Mouse (Mus musculus) adrenal gland, adult 18-20 months (tissue): ENCODE data around the gene Hist1h1e. TPM values are rescaled to one million over a fixed set of nuclear protein-coding genes. Genes with fewer than 3 reads are reported as not detected.

Experiments
- DNase-seq, 2 experiments: peaks; one replicate each; pipeline ENCODE4 v3.0.0; 2021 to 2022; ENCODE audit warnings: low spot score in 2 of 2
- long read RNA-seq, 2 experiments: library from polyadenylated mRNA; stranded (forward); transcript quantifications; one replicate each; pipeline ENCODE4 v2.0.0; 2021
- total RNA-seq, 2 experiments: library from RNA; stranded (reverse); gene quantifications; 1 replicate in 1 of 2; 2 replicates in 1 of 2; pipeline ENCODE4 v1.2.3; 2021

Hist1h1e gene
- 10 to 100 TPM; 33.6 to 39.8 TPM for total RNA-seq
- long read RNA-seq, experiment 1 = 0 reads
- long read RNA-seq, experiment 2, partial matches to known transcripts = 0 of 1 reads
- long read RNA-seq, experiment 2, other reads (novel, unspliced or antisense) = 0 of 1 reads

DNA sequence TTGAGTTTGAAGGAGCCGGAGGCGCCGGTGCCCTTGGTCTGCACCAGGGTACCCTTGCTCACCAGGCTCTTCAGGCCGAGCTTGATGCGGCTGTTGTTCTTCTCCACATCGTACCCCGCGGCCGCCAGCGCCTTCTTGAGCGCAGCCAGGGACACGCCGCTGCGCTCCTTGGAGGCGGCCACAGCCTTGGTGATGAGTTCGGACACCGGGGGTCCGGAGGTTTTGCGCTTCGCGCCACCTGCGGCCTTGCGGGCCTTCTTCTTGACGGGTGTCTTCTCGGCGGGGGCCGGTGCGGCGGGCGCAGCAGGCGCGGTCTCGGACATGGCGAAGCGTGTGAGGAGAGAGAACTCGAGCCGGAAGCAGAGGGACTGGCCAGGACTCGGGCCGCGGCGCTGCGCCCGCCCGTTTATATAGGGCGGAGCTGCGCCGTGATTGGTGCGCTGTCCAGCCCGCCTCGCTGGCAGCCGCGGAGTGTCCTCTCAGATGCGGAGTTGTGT, at the start of gene Hist1h1e:
Gene Hist1h1e, minus strand, starts transcription at position 384 of the 497 bp plus-strand sequence.
- DNase-seq = peak; percentile 90 to 94

GRCm38 (mm10) chr13:23662536-23662935, 40.2 kb upstream of the Hist1h1e start:
- DNase-seq = no peak

DNA sequence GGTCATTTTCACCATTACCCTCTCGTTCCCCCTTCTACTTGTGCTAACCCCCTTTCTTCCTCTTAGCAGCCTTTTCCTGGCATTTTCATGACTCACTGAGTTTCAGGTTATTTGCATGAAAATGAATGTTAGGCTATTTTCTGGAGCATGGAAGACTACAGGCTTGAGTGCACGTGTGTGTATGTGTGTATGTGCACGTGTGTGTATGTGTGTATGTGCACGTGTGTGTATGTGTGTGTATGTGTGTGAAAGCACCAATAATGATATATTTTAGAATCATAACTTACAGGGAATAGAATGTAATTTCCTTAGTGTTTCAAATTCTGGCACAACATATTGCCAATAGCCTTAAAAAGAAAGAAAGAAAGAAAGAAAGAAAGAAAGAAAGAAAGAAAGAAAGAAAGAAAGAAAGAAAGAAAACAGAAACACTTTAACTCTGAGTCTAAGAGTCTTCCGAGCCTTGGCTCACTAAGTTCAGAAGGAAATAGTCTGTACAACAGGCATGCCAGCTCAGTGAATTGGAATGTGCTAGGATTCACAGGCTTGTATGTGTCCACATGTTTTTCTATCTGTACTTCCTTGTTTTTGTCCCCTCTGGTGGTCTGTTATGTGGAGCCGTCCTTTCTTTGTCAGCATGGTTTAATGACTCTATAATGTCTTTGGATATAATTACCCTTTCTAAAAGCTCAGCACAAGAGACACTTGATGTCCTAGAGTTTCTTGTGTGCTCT, 37.4 kb upstream of the Hist1h1e start:
- DNase-seq = no peak

DNA sequence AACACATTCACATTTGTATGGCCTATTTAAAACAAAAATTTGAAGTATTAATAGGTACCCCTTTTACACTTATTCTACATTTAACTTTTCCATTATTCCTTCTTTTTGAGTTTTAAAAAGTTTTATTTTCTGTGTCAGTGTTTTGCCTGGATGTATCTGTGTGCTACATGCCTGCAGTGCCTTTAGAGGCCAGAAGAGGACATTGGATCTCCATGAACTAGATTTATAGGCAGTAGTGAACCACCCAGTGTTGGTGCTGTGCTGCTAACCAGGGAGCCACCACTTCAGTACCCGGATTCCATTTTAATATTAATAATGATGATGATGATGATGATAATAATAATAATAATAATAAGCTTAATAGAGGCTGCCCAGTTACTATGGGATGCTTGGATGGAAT, 8.3 kb upstream of the Hist1h1e start:
- no peak for DNase-seq

GRCm38 (mm10) chr13:23622861-23623450, 598 bp upstream of the Hist1h1e start:
- no peak for DNase-seq

- peak; percentile 51 to 55 for DNase-seq
These were observed 705 bp downstream of the Hist1h1e start for GRCm38 (mm10) chr13:23621532-23622174.

- DNase-seq = peak; percentile 46 to 51
These were observed 1.4 kb downstream of the Hist1h1e start, which contains the start of gene Hist1h2be for GRCm38 (mm10) chr13:23620733-23621531. Gene Hist1h2be, minus strand, starts transcription at chr13:23621124.

GRCm38 (mm10) chr13:23620056-23620732, 2.2 kb downstream of the Hist1h1e start:
- DNase-seq = no peak

DNA sequence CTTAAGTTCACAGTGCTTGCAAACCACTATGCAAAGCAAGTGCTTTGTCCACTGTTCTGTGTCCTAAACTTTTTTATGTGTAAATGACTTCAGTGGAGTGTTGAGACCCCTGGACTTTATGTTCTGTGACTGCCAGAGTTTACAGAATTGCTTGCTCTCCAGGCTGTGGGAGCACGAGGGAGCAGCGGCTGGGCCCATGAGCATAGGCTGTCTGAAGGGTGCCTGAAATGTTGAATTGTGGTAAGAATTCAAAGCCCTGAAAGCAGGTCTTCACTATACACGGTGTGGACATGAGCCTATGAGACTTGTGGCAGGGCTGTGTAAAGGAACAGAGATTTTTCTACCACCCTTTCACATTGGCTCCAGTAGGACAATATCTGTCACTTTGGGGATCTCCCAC, 10.7 kb downstream of the Hist1h1e start:
- DNase-seq = no peak

DNA sequence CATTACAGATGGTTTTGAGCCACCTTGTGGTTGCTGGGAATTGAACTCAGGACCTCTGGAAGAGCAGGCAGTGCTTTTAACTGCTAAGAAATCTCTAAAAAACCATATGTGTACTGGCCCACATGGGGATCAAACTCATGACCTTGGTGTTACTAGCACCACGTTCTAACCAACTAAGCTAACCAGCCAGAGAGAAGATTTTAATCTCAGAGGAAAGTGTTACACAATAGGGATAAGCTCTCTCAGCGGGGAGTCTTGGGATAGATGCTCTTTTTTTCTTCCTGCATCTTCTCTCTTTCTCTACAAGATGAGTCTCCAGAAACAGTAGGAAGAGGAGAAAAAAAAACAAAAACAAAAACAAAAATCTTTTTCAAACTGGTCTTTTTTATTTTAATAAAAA, 12.0 kb downstream of the Hist1h1e start:
- DNase-seq = no peak

DNA sequence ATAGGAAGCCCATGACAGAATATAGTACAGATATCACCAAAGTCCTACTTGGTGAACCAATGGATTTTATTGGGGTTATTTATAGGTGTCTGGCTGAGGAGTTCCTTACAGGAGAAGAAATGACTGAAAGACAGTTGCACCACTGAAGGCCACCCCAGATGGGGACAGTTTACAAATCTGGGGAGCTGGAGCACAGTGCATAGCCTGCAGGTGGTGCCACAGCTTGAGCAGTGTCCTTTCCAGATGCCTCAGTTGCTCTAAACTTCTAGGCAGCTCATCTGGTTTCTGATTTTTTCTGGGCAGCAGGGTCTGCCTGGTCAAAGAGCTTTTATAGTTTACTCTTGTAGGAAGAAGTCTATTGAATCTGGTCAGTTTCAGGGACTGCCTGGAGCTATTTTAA, 12.5 kb downstream of the Hist1h1e start:
- DNase-seq = no peak

DNA sequence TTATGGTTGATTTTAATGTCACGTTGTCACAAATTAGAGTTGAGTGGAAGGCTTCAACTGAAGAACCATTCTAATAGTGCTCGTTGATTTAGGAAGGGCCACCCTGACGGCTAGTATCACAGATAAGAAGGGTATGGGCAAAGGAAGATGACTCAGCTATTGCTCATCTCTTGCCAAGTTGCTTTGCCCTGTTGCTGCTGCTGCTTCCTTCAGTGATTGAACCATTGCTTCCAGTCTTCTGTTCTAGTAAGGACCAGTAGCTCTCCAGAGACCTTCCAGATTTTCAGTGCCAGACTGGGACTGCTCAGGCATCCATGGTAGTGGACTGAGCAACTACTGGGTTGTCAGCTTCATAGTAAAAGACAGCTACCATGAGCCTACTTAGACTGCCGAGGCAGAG, 13.1 kb downstream of the Hist1h1e start:
- peak in 1 of 2 experiments; percentile 9 for DNase-seq

- DNase-seq = no peak
These were observed 17.3 kb downstream of the Hist1h1e start for GRCm38 (mm10) chr13:23605052-23605451.

DNA sequence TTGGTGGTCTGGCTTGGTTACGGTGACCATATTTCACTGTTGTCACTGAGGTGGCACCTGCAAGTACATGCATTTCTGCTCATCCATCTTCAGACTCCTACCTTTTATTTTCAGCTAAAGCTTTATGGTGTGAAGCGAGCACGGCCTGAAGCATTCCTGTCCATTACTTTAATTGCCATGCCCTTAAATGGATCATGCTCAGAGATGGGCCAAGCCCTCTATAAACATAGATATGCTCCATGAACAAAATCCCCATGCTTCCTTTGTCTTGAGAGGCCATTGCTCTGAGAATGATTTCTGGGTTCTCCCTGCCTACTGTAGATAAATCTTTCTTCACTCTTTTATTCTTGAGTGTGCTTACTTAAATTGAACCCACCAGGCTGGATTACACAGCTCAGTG, 17.9 kb downstream of the Hist1h1e start:
- DNase-seq = no peak

GRCm38 (mm10) chr13:23603182-23603699, 19.1 kb downstream of the Hist1h1e start:
- no peak for DNase-seq

GRCm38 (mm10) chr13:23597957-23598356, 24.4 kb downstream of the Hist1h1e start:
- peak; percentile 83 to 84 for DNase-seq

- no peak for DNase-seq
These were observed 26.6 kb downstream of the Hist1h1e start for GRCm38 (mm10) chr13:23595622-23596372.

- DNase-seq = no peak
These were observed 27.2 kb downstream of the Hist1h1e start for GRCm38 (mm10) chr13:23595185-23595584.

DNA sequence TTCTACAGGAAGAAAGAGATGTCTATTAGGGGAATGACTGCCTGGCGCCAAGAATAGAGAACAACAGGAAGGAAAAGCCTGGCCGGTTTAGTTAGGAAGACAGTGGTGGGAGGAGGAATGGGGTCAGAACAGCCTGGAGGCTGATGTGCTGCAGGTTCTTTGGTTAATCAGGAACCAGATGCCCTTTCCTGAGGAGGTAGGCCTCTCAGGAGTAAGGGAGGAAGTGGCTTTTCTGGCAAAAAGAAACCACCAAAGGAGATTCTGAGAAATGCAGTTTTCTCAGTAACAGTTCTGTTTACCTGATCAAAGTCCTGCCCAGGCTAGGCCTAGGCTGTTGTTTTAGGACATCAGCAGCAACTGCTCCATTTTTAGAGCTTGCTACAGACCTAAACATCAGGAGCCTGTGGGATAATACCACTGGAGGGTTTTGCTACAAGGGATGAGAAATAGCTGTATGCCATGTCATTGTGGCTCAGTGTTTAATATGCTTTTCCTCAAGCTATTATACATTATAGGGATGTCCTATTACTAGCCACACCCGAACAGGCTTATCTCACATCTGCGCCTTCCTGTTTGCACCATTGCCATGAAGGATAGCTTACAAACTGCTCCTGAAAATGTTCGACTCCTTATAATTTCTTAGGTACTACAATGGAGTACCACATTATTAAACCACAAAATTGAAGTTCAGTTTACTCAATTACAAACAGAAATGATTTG, 29.1 kb downstream of the Hist1h1e start:
- DNase-seq = no peak
